Mouse (Mus musculus) liver, embryonic 16.5 days (tissue): ENCODE measurements around the gene Stat4. TPM values are rescaled to one million over a fixed set of nuclear protein-coding genes. Genes with fewer than 3 reads are reported as not detected.

Source experiments
- ATAC-seq: fragments of 200-750 bp; cut with Nextera tagmentation; 2 replicates; pipeline ENCODE4 v1.8.0; 2017; ENCODE audit warnings: low read depth, mild to moderate bottlenecking, moderate number of reproducible peaks, moderate library complexity
- H3K27ac ChIP-seq: fragments of 300-500 bp; sonication (generic); 2 replicates; pipeline ENCODE4 v1.5.1; 2014; ENCODE audit warnings: mild to moderate bottlenecking, low read length
- H3K27me3 ChIP-seq: fragments of 300-500 bp; sonication (generic); 2 replicates; pipeline ENCODE4 v1.6.1; 2014; ENCODE audit warnings: low read depth, low read length, mixed read lengths; ENCODE audit not compliant: control insufficient read depth, insufficient read depth
- H3K36me3 ChIP-seq: fragments of 300-500 bp; sonication (generic); 2 replicates; pipeline ENCODE4 v1.6.1; 2014; ENCODE audit warnings: mild to moderate bottlenecking; ENCODE audit not compliant: control insufficient read depth, insufficient read depth
- H3K4me1 ChIP-seq: fragments of 300-500 bp; sonication (generic); 2 replicates; pipeline ENCODE4 v1.6.1; 2014; ENCODE audit warnings: low read depth, low read length, mixed read lengths; ENCODE audit not compliant: control insufficient read depth
- H3K4me2 ChIP-seq: fragments of 300-500 bp; sonication (generic); 2 replicates; pipeline ENCODE4 v1.6.1; 2014; ENCODE audit warnings: low read depth, low read length, mixed read lengths
- H3K4me3 ChIP-seq: fragments of 300-500 bp; sonication (generic); 2 replicates; pipeline ENCODE4 v1.5.1; 2014; ENCODE audit warnings: low read depth, mild to moderate bottlenecking, low read length
- H3K9ac ChIP-seq: fragments of 300-500 bp; sonication (generic); 2 replicates; pipeline ENCODE4 v1.6.1; 2014; ENCODE audit warnings: low read depth, low read length
- H3K9me3 ChIP-seq: fragments of 300-500 bp; sonication (generic); replicated peaks from 2 replicates; pipeline ENCODE4 v1.6.1; 2016; ENCODE audit warnings: low read length; ENCODE audit not compliant: control insufficient read depth
- WGBS: fragments of 180-500 bp; shearing (Covaris S2); extraction: QIAGEN DNeasy Blood & Tissue Kit; methylation state at CpG from one replicate; pipeline ENCODE4 v1.1.7; 2014; ENCODE audit not compliant: insufficient replicate concordance; 5-methylcytosine and 5-hydroxymethylcytosine counted together
- polyA plus RNA-seq: library from polyadenylated mRNA; unstranded; fragments of >200 nt; fragmentation: Nextera tagmentation; extraction: Ambion mirVana; gene quantifications from 2 replicates; pipeline ENCODE4 v1.2.1, GENCODE M21; 2015

The Stat4 gene
- polyA plus RNA-seq, 1 experiment from 2014 or later: 1.6 TPM

GRCm38 (mm10) chr1:51991983-51992609 lies 5.1 kb downstream of the Stat4 start:
- no peaks in the 10 kb centered on the region for H3K4me1 ChIP-seq
- H3K4me2 ChIP-seq: no peak overlapping the region
- H3K9me3 ChIP-seq: no peaks in the 10 kb centered on the region
- H3K9ac ChIP-seq: no peak overlapping the region
- H3K36me3 ChIP-seq: no peaks in the 10 kb centered on the region
- H3K27me3 ChIP-seq: no peaks in the 10 kb centered on the region
- H3K4me3 ChIP-seq: no peak overlapping the region
- no peak overlapping the region for H3K27ac ChIP-seq
- WGBS: 69% methylated on average over 8 of the region's 8 CpGs
- ATAC-seq: no peak

- H3K27ac ChIP-seq: no peak overlapping the region
Observed at GRCm38 (mm10) chr1:51996056-51996455, 9.1 kb downstream of the Stat4 start.

GRCm38 (mm10) chr1:51996751-51997659 lies 10.1 kb downstream of the Stat4 start:
- no peaks in the 10 kb centered on the region for H3K36me3 ChIP-seq
- no peak overlapping the region for H3K4me2 ChIP-seq
- no peaks in the 10 kb centered on the region for H3K4me1 ChIP-seq
- H3K4me3 ChIP-seq: no peak overlapping the region
- H3K9ac ChIP-seq: no peak overlapping the region
- H3K27me3 ChIP-seq: no peaks in the 10 kb centered on the region
- no peaks in the 10 kb centered on the region for H3K9me3 ChIP-seq
- peak; percentile 45; the same call in 1 of the 2 replicates for ATAC-seq
- WGBS: 52% methylated on average over 11 of the region's 11 CpGs
- H3K27ac ChIP-seq: no peak overlapping the region

More at GRCm38 (mm10) chr1:51996056-51996455, 9.1 kb downstream of the Stat4 start:
- 38% methylated on average over 3 of the region's 3 CpGs for WGBS
- no peak overlapping the region for H3K4me3 ChIP-seq
- H3K4me1 ChIP-seq: no peaks in the 10 kb centered on the region
- H3K36me3 ChIP-seq: no peaks in the 10 kb centered on the region
- ATAC-seq: no peak
- no peaks in the 10 kb centered on the region for H3K9me3 ChIP-seq
- no peak overlapping the region for H3K9ac ChIP-seq
- H3K4me2 ChIP-seq: no peak overlapping the region
- no peaks in the 10 kb centered on the region for H3K27me3 ChIP-seq

DNA sequence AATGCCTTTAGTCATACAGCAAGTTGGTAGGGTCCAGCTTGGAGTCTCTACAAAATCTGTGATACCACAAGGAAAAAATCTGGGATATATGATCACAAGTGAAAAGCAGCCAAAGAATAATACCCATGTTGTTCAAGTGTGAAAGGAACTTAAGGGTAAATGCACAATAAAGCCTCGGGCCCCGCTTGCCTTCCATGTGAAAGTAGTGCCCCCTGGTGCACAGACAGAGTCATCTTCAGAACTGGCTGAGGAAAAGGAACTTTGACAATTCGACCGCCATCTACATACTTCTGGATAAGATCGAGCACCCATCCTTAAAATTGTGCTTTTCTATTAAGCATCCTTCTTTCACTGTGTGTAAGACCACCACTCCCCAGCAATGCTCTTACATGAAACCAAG lies 11.6 kb downstream of the Stat4 start:
- 29% methylated on average over 5 of the region's 5 CpGs for WGBS
- H3K36me3 ChIP-seq: no peaks in the 10 kb centered on the region
- no peak for ATAC-seq

DNA sequence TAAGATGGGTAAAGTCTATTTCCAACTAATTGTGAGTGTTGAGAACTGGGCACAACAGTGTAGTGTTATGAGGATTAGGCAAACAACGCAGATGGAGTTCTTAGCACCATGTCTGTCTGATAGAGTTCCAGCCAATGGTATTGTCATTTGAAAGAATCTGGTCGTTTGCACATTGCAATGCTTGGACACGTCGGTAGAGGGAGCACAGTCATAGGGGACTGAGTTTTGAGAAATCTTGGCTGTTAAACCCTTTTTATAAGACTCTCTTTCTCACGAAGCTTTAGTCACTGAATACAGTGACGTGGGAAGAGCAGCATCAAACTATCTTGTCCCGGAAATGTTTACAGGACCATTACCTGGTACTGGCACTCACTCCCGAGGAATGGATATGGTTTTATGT lies 17.1 kb downstream of the Stat4 start:
- H3K27me3 ChIP-seq: no peaks in the 10 kb centered on the region
- 16% methylated on average over 8 of the region's 8 CpGs for WGBS
- H3K4me3 ChIP-seq: no peak overlapping the region
- H3K4me1 ChIP-seq: no peaks in the 10 kb centered on the region
- no peaks in the 10 kb centered on the region for H3K36me3 ChIP-seq
- H3K9me3 ChIP-seq: no peaks in the 10 kb centered on the region
- no peak overlapping the region for H3K27ac ChIP-seq
- ATAC-seq: no peak
- no peak overlapping the region for H3K4me2 ChIP-seq
- no peak overlapping the region for H3K9ac ChIP-seq

More for the DNA sequence above, 11.6 kb downstream of the Stat4 start:
- H3K27me3 ChIP-seq: no peaks in the 10 kb centered on the region
- no peak overlapping the region for H3K9ac ChIP-seq
- no peaks in the 10 kb centered on the region for H3K4me1 ChIP-seq
- H3K4me2 ChIP-seq: no peak overlapping the region
- no peak overlapping the region for H3K27ac ChIP-seq
- no peaks in the 10 kb centered on the region for H3K9me3 ChIP-seq
- no peak overlapping the region for H3K4me3 ChIP-seq

DNA sequence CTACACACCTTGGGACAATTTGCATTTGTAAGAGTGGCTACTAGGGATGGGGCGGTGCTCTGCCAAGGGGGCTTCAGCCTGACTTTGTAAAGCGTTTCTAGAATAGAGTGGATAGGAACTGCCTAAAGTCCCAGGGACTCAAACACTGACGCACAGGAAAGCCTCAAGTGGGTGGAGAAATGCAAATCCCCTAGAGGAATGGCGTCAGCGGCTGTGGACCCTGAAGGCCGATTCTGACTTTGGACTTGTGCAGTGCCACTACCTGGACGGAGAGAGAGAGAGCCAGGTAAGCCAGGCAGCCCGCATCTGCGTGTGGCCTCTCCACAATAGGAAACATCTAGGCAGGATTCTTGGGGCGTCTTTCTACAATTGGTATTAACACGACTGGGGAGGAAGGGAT lies 21.5 kb downstream of the Stat4 start:
- H3K4me3 ChIP-seq: peak overlapping the region; percentile 34
- H3K9me3 ChIP-seq: no peaks in the 10 kb centered on the region
- H3K27me3 ChIP-seq: no peaks in the 10 kb centered on the region
- WGBS: 2% methylated on average over 11 of the region's 11 CpGs
- no peaks in the 10 kb centered on the region for H3K36me3 ChIP-seq
- H3K4me1 ChIP-seq: no peaks in the 10 kb centered on the region
- ATAC-seq: no peak
- no peak overlapping the region for H3K27ac ChIP-seq
- H3K4me2 ChIP-seq: peak overlapping the region; percentile 29
- no peak overlapping the region for H3K9ac ChIP-seq

- H3K27ac ChIP-seq: no peak overlapping the region
- H3K4me3 ChIP-seq: peak overlapping the region; percentile 34
- peak overlapping the region; percentile 29 for H3K4me2 ChIP-seq
- no peak for ATAC-seq
- no peaks in the 10 kb centered on the region for H3K9me3 ChIP-seq
- H3K27me3 ChIP-seq: no peaks in the 10 kb centered on the region
- no peaks in the 10 kb centered on the region for H3K36me3 ChIP-seq
- H3K9ac ChIP-seq: no peak overlapping the region
- WGBS: 1% methylated on average over 12 of the region's 12 CpGs
- H3K4me1 ChIP-seq: no peaks in the 10 kb centered on the region
Observed at GRCm38 (mm10) chr1:52008947-52009346, 22.0 kb downstream of the Stat4 start.

DNA sequence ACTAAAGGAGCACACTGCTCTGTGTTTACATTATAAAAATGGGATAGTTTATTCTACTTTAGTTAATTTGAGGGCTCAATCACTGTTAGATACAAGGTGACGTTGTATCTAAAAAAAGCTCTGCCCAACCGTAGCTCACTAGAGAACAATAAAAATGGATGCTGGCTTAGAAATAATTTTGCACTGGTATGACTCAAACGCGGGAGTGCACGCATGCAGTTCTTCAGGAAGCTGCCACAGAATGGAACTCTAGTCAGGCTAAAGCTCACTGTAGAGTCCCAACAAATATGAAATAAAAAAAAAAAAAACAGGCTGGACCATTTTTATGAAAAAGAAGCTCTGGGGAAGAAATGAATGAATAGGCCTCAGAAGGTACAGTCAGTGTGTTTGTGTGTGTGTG lies 23.8 kb downstream of the Stat4 start:
- H3K4me3 ChIP-seq: no peak overlapping the region
- no peak overlapping the region for H3K9ac ChIP-seq
- no peak overlapping the region for H3K4me2 ChIP-seq
- H3K4me1 ChIP-seq: no peaks in the 10 kb centered on the region
- H3K9me3 ChIP-seq: no peaks in the 10 kb centered on the region
- H3K27ac ChIP-seq: no peak overlapping the region
- no peaks in the 10 kb centered on the region for H3K36me3 ChIP-seq
- H3K27me3 ChIP-seq: no peaks in the 10 kb centered on the region
- ATAC-seq: no peak
- 42% methylated on average over 5 of the region's 5 CpGs for WGBS

DNA sequence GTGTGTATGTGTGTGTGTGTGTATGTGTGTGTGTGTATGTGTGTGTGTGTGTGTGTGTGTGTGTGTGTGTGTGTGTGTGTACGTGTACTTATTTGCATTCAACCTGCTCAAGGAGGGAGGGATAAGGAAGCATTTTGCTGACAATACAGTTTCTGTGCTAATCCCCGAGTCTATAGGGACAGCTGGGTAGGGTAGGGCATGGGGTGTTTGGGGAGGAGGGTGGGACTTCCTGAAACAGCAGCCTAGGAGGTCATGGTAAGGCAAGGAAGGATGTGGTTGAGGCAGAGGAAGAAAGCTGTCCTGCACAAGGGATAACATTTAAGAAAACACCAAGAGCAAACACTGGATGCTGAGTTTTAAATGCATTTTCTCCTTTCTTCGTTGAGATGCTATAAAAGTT lies 24.3 kb downstream of the Stat4 start:
- no peaks in the 10 kb centered on the region for H3K9me3 ChIP-seq
- ATAC-seq: 0 out of 2 replicates have a peak, but pooled peaks have one; percentile 30
- 15% methylated on average over 3 of the region's 3 CpGs for WGBS
- H3K4me3 ChIP-seq: no peak overlapping the region
- H3K4me2 ChIP-seq: no peak overlapping the region
- H3K36me3 ChIP-seq: no peaks in the 10 kb centered on the region
- no peaks in the 10 kb centered on the region for H3K4me1 ChIP-seq
- no peaks in the 10 kb centered on the region for H3K27me3 ChIP-seq
- H3K27ac ChIP-seq: no peak overlapping the region
- no peak overlapping the region for H3K9ac ChIP-seq
